Mouse (Mus musculus) lung, postnatal 36 days (tissue): Measurements from ENCODE around the gene Brms1l.
"Not testable (repeated sequence)": the region's sequence is repeated elsewhere in the genome, so short reads cannot be mapped to it uniquely, and the experiment has no call there.

Experiments used
- DNase-seq: peaks from one replicate; pipeline ENCODE4 v3.0.0; 2022; ENCODE audit warnings: mixed read lengths

The Brms1l gene

DNA sequence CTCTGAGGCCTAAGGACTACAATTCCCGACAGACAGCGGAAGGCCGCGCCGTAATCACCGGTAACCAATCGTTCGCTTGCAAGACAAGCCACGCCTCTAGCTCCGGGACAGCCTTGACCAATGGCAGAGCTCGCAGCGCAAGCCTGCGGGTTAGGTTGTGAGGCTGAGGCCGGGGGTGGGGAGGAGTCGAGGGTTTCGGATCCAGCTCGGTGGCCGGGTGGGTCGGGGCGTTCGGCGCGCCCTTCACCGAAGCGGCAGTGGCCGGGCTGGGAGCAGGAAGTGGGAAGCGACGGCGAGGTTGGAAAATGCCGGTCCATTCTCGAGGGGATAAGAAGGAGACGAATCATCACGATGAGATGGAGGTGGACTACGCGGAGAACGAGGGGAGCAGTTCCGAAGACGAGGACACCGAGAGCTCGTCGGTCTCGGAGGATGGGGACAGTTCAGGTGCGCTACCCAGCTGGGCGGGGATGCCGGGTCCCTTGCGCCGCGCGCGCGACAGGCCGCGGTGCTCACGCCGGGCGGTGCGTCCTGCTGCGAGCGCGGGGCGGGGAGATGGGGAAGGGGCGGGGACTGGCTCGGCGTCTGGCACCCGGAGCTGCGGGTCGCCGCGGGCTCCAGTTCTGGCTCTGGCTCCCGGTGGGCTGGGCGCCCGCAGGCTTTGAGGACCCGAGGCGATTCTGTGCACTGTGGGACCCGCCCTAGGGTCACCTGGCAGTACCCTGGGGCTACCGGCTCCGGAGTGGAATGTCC, at the start of gene Brms1l:
Gene Brms1l, plus strand, starts transcription at position 126 of the 753 bp plus-strand sequence.
- DNase-seq, result peak; percentile 99

DNA sequence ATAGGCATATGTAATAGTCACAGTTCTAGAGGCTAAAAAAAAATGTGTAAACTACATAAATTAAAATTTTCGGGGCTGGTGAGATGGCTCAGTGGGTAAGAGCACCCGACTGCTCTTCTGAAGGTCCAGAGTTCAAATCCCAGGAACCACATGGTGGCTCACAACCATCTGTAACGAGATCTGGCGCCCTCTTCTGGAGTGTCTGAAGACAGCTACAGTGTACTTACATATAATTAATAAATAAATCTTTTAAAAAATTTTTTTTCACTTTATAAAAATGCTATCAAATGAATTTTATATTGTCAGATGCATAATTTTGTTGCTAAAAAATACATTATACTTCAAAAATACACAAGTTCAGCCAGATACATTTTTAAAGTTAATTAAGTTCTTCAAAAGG, 41.6 kb upstream of the Brms1l start:
- DNase-seq, result not testable (repeated sequence)

DNA sequence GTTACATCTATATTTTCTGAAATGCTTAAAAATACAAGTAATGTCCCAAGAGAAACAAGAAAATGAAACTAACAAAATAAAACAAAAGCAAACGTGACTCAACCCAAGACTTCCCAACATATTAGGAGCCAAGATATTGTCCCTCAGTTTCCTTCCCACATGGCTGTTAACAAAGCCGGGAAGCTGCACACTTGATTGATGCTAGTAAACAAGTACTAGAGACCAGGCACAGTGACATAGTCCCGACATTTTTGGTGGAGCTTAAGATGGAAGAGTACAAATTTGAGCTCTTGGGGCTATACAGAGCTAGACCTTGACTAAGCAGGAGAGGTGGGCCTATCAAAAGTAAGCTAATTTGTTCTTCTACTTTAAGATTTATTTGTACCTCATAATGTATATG, 39.0 kb upstream of the Brms1l start:
- DNase-seq, result no peak

GRCm38 (mm10) chr12:55798745-55799144, 37.4 kb upstream of the Brms1l start:
- no peak for DNase-seq

DNA sequence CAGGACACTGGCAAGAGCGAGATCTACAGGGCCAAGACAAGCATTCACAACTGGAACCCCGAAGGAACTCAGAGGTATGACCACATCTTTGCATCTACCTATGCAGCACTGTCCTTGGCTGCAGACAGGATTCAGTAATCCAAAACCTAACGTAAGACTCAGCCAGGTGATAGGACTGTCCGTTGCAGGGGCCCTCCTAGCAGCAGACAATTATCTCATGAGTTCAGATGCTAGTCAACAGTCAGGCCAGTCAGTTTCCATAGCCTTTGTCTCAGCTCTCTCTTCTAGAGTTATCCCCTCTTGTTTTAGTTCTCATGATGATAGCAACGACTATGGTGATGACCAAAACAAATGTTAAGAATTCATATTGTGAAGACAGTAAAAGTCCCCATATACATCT, 36.0 kb upstream of the Brms1l start:
- DNase-seq, result no peak

- DNase-seq, result no peak
Observed at GRCm38 (mm10) chr12:55801131-55801530, 35.0 kb upstream of the Brms1l start.

DNA sequence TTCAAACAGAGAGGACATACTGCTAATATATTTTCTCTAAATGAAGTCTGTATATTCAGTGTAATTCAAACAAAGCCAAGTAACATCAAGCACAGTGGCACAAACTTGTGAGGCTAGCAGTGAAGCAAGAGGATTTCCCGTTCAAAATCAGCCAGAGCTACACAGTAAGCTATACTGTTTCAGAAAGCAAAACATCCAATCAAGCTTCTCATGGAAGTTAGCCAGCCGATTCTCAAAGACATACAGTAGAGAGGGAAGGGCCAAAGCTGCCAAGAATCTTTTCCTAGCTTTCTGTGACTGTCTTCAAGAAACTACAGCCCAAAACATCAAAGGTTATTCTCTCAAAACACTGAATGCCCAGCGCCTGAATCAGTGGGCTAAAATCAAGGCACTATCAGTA, 31.1 kb upstream of the Brms1l start:
- peak; percentile 13 for DNase-seq

GRCm38 (mm10) chr12:55816488-55816887, 19.6 kb upstream of the Brms1l start:
- no peak for DNase-seq

DNA sequence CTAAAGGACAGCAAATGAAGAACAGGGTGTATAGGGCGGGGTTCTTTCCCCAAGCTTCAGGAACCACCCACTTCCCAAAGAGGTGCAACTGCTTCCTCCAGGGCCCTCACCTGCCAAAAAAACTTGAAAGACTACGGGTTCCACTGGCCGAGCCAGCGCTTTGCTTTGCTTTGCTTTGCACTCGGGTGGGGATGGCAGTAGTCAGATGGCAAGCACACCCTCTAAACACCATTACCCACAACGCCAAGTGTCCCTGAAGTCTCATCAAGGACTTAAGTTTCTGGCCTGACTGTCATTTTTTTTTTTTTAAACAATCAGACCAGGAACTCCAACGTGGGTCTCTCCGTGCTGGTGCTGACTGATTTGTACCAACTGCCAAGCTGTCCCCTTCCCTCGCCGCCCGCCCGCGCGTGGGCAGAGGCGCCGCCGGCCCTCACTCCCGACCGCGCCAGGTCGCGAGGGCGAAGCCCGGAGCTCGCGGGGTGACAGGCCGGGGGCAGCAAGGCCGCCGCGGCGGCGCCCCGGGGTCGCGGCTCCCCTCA, 15.9 kb upstream of the Brms1l start:
- DNase-seq, result peak; percentile 57

DNA sequence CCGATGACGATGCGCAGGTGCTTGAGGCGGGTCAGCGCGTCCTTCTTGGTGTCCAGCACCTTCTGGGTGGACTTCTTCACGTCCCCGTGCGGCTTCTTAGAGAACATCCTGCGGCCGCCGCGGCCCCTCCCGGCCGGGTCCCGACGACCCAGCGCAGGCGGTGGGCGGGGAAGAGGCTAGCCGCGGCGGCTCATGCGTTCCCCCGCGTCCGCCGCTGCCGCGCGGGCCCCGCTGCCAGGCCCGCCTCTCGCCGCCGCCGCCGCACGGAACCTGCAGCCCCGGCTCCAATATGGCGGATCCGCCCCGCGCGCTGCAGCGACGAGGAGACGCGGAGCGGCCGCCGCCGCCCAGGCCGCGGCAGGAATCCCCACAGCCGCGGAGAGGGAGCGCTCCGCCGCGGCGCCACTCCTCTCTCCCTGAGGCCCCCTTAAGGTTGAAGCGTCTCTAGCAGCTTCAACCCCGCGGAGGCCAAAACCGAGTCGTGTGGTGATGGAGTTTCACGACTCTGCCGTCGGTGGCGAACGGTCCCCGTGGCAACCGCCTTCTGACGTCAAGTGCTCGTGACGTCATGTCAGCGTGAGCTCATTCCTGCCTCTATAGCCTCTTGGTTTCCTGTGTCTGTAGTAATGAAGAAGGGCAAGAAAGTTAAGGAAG, 15.3 kb upstream of the Brms1l start, which contains the start of gene Ralgapa1:
Gene Ralgapa1, minus strand, starts transcription at position 507 of the 654 bp plus-strand sequence.
- peak; percentile 93 for DNase-seq

GRCm38 (mm10) chr12:55824027-55824426, 12.1 kb upstream of the Brms1l start:
- DNase-seq, result peak; percentile 21

- DNase-seq, result no peak
Observed at GRCm38 (mm10) chr12:55825537-55825936, 10.6 kb upstream of the Brms1l start.

DNA sequence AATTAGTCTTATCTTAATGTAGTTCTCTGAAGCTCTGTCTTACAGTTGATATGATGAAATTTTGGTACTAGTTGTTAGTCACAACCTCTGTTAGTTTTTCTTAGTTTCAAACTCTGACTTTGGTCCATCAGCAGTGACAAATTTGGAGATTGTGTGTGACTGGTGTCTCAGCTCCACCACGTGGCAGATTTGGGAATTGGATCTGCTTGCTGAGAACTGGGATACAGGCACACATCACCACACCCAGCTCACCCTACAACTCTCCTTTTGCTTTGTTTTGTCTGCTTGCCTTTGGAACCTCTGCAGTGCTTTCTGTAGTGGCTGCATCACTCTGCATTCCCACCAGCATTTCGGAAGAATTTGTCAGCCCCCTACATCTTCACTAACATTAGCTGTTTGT, 5.0 kb upstream of the Brms1l start:
- DNase-seq, result peak; percentile 91

GRCm38 (mm10) chr12:55832961-55833360, 3.2 kb upstream of the Brms1l start:
- DNase-seq, result no peak

GRCm38 (mm10) chr12:55833906-55834625, 2.1 kb upstream of the Brms1l start:
- no peak for DNase-seq

DNA sequence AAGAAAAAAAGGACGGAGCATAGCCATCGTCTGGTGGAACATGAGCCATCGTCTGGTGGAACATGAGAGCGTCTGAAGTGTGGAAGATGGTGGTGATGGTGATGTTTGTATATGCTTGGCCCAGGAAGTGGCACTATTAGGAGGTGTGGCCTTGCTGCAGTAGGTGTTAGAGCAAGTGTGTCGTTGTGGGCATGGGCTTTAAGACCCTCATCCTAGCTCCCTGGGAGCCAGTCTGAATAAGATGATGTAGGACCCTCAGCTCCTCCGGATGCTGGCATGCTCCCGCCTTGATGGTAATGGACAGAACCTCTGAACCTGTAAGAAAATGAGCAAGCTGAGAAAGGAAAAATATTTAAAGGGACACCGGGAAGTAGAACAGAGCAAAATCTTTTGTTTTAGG, 1.2 kb upstream of the Brms1l start:
- DNase-seq, result no peak

GRCm38 (mm10) chr12:55835857-55836198, 296 bp upstream of the Brms1l start:
- DNase-seq, result no peak

DNA sequence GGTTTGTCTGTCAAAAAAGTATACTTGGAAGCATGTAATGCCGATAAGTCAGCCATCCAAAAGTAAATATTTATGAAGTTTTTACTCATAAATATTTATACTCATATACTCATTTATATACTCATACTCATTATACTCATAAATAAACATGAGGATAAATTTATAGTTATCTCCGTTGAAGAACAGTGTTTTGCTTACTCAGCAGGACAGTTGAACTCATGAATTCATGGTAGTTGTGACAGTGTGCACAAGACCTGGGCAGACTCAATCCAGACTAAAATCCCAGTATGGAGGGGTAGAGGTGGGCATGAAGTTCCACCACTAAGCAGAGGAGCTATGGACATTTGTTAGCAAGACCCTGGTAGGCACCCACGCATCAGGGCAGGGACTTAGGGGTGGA, 1.4 kb downstream of the Brms1l start:
- no peak for DNase-seq

DNA sequence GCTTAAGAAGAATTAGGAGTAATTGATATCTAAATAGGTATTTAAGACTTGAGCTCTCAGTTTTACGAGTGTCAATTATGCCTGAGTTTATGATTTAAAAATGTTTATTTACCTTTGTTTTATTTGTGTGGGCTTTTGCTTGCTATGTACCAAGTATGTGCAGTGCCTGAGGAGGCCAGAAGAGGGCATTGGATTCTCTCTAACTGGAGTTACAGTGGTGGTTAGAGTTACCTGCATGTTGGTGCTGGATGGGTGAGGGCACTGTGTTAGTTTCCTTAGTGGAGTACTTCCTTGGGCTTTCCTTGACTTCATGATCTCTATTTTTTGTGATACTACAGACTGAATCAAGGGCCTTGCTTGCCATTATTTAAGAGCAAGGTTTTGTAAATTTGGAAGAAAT, 10.6 kb downstream of the Brms1l start:
- peak; percentile 56 for DNase-seq

DNA sequence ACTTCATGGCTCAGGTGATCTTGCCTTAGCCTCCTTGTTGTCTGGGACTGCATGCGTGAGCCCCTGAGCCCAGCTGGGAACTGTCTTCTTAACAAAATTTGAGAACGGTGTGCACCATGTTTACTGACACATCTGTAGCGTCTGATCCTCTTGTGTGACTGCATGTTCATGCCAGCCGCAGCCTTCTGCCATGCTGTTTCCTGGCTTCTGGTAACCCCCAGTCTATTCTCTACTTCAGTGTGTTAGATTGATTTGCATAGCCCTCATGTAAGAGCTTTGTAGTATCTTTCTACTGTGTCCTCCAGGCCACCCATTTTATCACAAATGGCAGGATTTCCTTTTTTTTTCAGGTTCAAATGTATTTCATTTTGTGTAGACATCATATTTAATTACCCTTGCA, 11.7 kb downstream of the Brms1l start:
- DNase-seq, result no peak

DNA sequence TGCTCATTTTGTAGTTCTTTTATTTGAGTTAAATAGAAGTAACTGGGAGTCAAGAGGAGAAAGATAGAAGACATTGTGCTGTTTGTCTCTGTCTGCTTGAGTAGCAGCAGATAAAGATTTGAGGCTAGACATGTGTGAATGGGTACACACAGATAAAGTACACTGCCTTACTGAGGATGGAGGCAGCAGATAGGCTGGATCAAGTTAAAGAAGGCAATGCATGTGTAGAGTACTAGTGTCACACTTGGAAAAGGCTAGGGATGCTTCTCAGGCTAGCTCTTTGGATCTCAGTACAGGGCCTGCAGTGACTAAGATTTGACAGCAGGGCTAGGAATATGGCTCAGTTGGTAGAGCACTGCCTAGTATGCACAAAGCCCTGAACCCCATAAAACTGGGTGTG, 14.5 kb downstream of the Brms1l start:
- DNase-seq, result no peak

GRCm38 (mm10) chr12:55859409-55860349, 23.6 kb downstream of the Brms1l start:
- no peak for DNase-seq
